Mouse (Mus musculus) gastrocnemius, postnatal 36 days (tissue): Measurements from ENCODE around the gene Zbtb24. TPM values are rescaled to one million over a fixed set of nuclear protein-coding genes. Genes with fewer than 3 reads are reported as not detected.

Experiments
- DNase-seq, 2 experiments: peaks; one replicate each; pipeline ENCODE4 v3.0.0; 2022
- intact Hi-C: fragments of 180-260 bp; cut with DNase I; formaldehyde crosslinking; loops from one replicate; pipeline ENCODE4 v1.15.1; 2025
- total RNA-seq, 2 experiments: library from RNA; stranded (reverse); gene quantifications; 2 replicates each; pipeline ENCODE4 v1.2.3; 2021

The Zbtb24 gene
- total RNA-seq, 2 experiments from 2014 or later, result 3.5 to 4.5 TPM

DNA sequence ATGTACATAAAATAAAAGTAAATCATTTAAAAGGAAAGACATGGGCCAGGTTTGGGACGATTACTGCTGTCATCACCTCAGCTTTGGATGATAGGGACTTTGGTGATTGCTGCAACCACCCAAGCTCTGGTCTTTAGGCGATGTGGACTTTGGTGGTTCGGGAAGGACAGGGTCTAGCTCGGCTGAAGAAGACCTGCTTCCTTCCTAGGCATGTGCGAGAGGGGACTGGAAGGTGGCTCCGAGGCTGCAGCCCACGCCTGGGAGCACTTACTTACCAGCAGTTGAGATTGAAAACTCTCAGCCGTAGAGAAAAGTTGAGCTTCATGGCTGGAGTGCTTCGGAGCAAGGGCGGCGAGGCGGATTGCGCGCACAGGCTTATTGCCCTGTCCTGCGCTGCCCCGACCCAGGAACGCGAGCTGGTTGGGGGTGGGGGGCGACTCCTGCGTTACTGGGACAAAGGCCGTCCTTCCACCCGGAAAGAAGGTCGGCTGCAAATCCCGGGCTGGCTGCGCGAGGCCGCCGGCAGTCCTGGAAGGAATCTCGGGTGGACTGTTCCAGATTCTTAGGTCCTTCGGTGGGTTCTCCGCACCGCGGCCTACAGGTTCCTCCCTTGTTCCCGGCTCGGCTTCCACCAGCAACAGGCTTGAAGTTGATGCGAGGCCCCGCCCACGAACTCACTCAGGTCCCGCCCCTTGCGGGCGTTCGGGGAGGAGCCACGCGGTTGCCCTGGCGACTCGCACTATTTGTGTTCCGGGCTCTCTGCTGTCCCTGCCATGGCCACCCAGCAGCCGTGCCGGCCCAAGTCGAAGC is 39.7 kb downstream of the Zbtb24 start, which contains the start of the genes Smpd2 and Ppil6:
Gene Smpd2 (minus strand): TSS at position 662 of the 810 bp plus-strand sequence.
Gene Ppil6 (plus strand): TSS at position 732 of the 810 bp plus-strand sequence.
- intact Hi-C loops, result no loop called here
- DNase-seq, result peak; percentile 91 to 97

DNA sequence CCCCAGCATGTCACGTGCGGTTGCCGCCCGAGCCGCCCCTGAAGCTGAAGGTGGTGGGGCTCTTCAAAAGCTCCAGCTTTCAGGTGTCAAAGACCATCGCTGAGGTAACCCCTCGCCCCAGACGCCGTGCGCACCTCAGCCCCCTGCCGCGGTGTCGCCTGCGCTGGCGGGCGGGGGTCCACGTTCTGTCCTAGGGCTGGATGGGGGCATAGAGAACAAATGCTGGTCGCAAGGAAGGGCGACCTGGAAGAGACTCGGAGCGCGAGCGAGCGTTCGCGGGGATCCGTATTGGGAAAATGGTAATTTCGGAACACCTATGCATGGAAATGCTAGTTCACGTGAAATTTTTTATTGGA is 40.3 kb downstream of the Zbtb24 start:
- intact Hi-C loops, result no loop called here
- no peak for DNase-seq

DNA sequence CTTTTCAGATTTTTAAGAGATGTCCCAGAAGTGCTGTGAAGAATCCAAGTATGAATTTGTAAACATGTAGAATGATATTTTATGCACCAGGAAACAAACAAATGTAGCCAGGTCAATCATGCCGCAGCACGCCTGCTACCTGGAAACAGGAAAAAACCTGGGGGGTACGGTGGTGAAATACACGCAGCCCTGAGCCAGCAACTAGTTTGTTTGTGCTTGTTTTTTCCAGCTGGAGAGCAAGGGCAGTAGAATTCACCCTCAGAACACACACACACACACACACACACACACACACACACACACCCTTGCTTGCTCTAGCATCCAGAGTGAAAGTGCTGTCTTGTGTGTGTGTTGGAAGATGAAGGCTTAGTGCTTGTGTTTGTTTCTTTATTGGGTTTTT is 40.9 kb downstream of the Zbtb24 start:
- intact Hi-C loops, result no loop called here
- no peak for DNase-seq

DNA sequence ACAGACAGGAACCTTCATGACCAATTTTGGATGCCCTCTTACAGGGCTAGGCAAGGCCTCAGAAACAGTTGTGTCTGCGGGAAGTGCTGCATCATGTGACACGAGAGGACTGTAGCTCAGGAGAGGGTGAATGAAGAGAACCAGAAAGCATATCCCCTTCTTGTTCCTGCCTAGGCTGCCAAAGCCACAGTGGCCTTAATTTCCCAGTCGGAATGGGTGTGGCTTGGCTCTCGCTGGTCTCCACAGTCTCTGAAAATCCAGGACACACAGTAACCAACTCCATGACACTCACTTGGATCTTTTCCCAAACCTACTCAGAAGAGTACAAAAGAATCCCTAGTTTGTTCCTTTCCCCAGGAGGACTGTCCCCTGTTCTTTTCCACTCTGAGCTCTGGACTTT is 50.8 kb downstream of the Zbtb24 start:
- peak in 1 of 2 experiments; percentile 39 for DNase-seq
- intact Hi-C loops, result loop anchor here (10.0 kb wide), 2 partner anchors 66 to 196 kb away; partner anchors contain the start of genes Ak9 and Fig4

DNA sequence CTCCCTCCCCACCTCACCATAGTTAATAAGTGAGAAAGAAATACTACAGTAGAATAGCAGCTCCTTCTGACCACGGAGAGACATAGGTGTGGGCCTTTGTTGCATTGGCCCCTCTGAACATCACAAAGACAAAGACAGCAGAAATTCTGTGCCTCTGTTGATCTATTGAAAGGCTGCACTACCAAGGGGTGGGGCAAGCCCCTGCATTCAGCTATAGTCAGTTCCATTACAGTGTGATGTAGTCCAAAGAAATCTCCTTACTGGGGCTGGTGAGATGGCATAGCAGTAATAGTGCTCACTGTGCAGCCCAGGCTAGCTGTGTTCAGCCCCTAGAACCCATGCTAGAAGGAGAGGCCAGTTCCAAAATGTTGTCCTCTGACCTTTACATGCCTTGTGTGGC is 54.8 kb downstream of the Zbtb24 start:
- intact Hi-C loops, result loop anchor here (10.0 kb wide), 2 partner anchors 70 to 200 kb away; partner anchors contain the start of genes Ak9 and Fig4
- no peak for DNase-seq

DNA sequence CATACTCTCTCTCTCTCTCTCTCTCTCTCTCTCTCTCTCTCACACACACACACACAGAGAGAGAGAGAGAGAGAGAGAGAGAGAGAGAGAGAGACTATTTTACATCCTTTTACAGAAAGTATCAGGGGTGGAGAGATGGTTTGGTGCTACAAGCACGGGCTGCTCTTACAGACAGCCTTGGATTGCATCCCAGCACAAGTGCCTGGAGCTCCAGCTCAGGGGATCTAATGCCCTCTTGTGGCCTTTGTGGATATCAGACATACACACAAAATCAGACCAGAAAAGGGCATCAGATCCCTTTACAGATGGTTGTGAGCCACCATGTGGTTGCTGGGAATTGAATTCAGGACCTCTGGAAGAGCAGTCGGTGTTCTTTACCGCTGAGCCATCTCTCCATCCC is 55.3 kb downstream of the Zbtb24 start:
- DNase-seq, result peak in 1 of 2 experiments; percentile 51
- intact Hi-C loops, result loop anchor here (10.0 kb wide), 2 partner anchors 71 to 201 kb away; partner anchors contain the start of genes Ak9 and Fig4

DNA sequence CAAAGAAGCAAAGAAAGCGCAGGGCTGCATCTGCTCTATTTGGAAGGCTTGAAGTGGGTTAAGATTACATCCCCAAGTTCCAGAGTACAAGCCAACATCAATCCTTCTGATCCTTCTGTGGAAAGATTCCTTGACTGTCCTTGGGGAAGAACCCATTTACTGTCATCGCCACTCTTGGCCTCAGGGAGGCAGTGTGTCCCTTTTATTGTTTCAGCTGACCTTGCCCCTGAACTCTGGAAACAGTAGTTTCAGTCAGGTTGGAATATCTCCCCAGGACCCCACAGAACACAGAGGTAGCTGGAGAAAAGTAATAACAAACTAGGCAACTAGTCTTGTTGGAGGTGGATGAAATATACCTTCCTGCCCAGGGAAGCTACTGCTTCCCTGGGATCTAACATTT is 59.0 kb downstream of the Zbtb24 start:
- intact Hi-C loops, result loop anchor here (10.0 kb wide), 2 partner anchors 74 to 204 kb away; partner anchors contain the start of genes Ak9 and Fig4
- no peak for DNase-seq

DNA sequence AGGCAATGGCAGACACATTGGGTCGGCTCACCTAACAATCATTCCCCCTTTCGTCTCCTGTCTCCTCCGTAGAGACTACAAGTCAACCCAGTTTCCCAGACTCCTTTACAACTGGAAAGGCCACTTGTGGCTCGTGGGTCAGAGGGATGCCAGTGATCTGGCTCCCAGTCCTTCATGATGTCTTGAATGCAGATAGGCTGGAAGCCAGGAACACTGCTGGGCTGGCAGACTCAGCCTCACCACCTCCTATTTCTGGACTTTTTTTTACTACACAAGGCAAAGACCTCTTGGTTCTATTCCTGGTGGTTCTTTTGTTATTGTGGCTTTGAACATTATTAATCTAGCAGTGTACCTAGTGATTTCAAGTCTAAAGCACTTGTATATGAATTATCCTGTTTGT is 64.1 kb downstream of the Zbtb24 start:
- DNase-seq, result no peak
- intact Hi-C loops, result no loop called here

DNA sequence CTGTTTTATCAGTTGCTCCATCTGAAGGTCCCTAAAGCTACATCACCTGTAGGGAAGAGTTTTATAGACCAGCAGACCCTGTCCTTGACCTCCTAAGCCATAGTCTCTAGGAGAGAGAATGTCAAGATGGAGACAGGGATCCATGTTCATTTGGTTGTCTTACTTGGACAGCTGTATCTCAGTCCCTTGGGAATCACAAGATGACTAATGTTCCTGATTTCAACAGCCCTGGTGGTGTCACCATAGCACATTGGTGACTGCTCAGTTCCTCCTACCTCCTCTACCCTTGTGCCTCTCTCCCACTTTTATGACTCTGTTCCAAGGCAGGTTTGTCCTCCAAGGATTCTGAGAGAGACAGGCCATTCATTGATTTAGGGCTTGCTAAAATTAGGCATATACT is 64.7 kb downstream of the Zbtb24 start:
- DNase-seq, result no peak
- intact Hi-C loops, result loop anchor here (5.0 kb wide), 1 partner anchor 87 kb away; no protein-coding TSS in a partner anchor

Other genes starting within 250 kb of the Zbtb24 start
- gene Fig4, start 147.1 kb upstream of the Zbtb24 start, total RNA-seq, result 1 to 10 TPM; 5.5 TPM
- gene Ak9, start 146.4 kb upstream of the Zbtb24 start, total RNA-seq, result not detected
- gene Mical1, start 25.9 kb downstream of the Zbtb24 start, total RNA-seq, result 1 to 10 TPM; 5.0 to 5.1 TPM
- gene Smpd2, start 40.0 kb downstream of the Zbtb24 start, total RNA-seq, result 10 to 100 TPM; 10.7 to 11.4 TPM
- gene Ppil6, start 40.1 kb downstream of the Zbtb24 start, total RNA-seq, result not detected
- 100 to 1,000 TPM; 122 to 130 TPM for gene Cd164, start 69.0 kb downstream of the Zbtb24 start, total RNA-seq